Mouse (Mus musculus): ENCODE measurements at regions not wholly inside any gene's neighbourhood (a gene's known extent, or its start where the extent isn't known, plus 50 kb on each side); places are given as distances from the start of the nearest gene placed in this dataset.
"Not testable (repeated sequence)": the region's sequence is repeated elsewhere in the genome, so short reads cannot be mapped to it uniquely, and the experiment has no call there.

DNA sequence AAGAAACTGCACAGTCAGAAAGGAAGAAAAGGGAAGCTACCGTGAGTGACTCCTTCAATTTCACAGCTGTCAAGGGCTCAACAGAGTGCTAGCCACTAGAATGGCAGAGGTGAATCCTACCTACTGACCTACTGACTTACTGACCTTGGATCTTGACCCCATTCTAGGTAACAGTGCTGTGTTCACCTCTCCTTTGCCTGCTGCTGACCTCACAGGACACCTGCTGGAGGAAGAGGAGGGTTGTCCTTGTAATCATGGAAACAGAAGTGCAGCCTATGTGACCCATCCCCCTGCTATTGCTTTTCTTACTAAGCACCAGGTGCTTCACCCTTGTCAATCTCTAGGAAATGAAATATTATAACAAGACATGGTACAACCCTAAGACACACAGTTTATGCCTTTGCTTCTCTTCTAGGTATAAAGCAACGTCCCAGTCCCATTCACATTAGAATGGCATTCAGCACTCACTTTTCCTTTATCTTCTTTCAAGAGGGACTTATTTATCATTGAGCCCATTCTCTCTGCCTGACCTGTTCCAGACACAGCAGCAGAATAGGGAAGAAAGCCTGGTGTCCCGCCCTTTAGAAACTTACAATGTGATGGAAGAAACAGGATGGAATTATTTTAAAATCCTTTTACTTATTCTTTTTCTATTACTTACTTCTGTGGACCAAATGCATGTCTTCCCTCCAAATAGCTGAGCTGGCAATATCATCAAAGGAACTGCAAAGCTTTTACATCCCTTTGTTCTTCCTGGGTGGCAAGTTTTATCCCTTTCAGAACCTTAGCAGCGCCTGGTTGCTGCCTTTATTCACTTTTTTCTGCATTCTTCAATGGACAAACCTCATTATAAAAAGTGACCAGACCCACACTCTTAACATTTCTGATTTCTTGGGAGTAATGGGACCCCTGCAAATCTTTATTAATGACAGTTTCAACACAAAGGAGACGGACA, 176.5 kb downstream of the Alg10b start:
- H3K4me3 ChIP-seq = no peak overlapping the region
- no peaks in the 10 kb centered on the region for H3K27me3 ChIP-seq
- H3K9me3 ChIP-seq = no peaks in the 10 kb centered on the region
- no peak overlapping the region for H3K4me2 ChIP-seq
- no peak for ATAC-seq (ENCODE audit: borderline replicate concordance, extremely low read depth, low FRiP score, low TSS enrichment)
- no peak overlapping the region for H3K9ac ChIP-seq
- H3K4me1 ChIP-seq = no peaks in the 10 kb centered on the region
- 44% methylated on average over 5 of the region's 5 CpGs for WGBS
- H3K36me3 ChIP-seq = no peaks in the 10 kb centered on the region
- H3K27ac ChIP-seq = no peak overlapping the region

- H3K27me3 ChIP-seq = no peaks in the 10 kb centered on the region
- no peak overlapping the region for H3K4me2 ChIP-seq
- no peak overlapping the region for H3K9ac ChIP-seq
- ATAC-seq (ENCODE audit: borderline replicate concordance, extremely low read depth, low FRiP score, low TSS enrichment) = no peak
- no peaks in the 10 kb centered on the region for H3K36me3 ChIP-seq
- H3K27ac ChIP-seq = no peak overlapping the region
- WGBS = 94% methylated on average over 2 of the region's 2 CpGs
- H3K9me3 ChIP-seq = no peaks in the 10 kb centered on the region
- no peak overlapping the region for H3K4me3 ChIP-seq
- no peaks in the 10 kb centered on the region for H3K4me1 ChIP-seq
Measured at GRCm38 (mm10) chr15:90420776-90421175, 196.7 kb downstream of the Alg10b start.

DNA sequence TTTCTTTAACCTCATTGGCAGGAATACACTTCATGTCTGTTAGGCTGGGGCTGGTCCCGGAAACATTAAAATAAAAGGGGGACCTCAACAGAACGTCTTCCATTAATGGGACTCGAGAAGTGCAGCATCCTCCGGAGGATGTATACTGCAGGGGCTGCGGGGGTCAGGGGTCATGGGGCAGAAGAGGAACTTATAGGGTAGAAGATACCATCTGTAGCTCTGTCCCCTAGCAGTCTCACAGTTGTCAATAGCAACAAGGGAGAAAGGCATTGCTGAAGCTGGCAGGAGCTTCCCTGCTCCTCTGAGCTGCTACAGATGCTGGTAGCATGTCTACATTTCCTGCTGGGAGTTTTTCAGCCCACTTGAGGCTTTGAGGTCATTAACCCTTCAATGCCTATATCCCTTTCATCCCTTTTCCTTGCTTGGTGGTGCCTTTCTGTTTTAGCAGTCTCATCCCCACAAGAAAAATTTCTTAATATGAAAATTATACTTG, 198.1 kb downstream of the Alg10b start:
- 34% methylated on average over 5 of the region's 5 CpGs for whole genome bisulfite sequencing

GRCm38 (mm10) chr15:90431048-90431447, 206.9 kb downstream of the Alg10b start:
- H3K9ac ChIP-seq; H3K27me3 ChIP-seq; H3K36me3 ChIP-seq; H3K4me1 ChIP-seq; H3K4me2 ChIP-seq; H3K27ac ChIP-seq; H3K9me3 ChIP-seq; H3K4me3 ChIP-seq; ATAC-seq (ENCODE audit: borderline replicate concordance, extremely low read depth, low FRiP score, low TSS enrichment): not testable (repeated sequence)
- WGBS = 75% methylated on average over 3 of the region's 3 CpGs

More for the DNA sequence above, 198.1 kb downstream of the Alg10b start:
- Histone ChIP-seq H3K9ac (no peak overlapping the region), H3K4me1 (no peaks in the 10 kb centered on the region), H3K4me3 (no peak overlapping the region), H3K36me3 (no peaks in the 10 kb centered on the region), H3K27ac (no peak overlapping the region), H3K9me3 (no peaks in the 10 kb centered on the region), H3K4me2 (no peak overlapping the region), H3K27me3 (no peaks in the 10 kb centered on the region)
- ATAC-seq (ENCODE audit: borderline replicate concordance, extremely low read depth, low FRiP score, low TSS enrichment) = no peak

- WGBS = 56% methylated on average over 2 of the region's 2 CpGs
- ATAC-seq (ENCODE audit: borderline replicate concordance, extremely low read depth, low FRiP score, low TSS enrichment) = no peak
- no peaks in the 10 kb centered on the region for H3K9me3 ChIP-seq
Measured at GRCm38 (mm10) chr15:90432154-90432553, 208.0 kb downstream of the Alg10b start.

DNA sequence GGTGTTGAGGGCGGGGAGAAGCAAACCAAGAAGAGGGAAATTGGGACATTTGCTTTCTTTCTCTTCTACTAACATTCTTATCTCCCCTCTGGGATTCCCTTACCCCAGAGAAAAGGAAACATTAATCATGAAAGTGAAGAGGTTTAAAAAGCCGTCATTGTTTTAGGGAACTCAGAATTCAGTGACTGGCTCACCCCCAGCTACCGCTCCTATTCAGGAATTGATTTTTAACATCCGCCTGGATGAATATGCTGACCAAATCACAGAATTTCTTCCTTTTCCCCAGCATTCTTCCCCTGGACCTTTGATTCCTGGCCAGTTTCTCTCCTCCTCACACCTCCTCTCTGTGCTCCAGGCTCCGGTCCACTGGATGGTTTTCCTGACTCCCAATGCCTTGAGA, 211.2 kb downstream of the Alg10b start:
- no peaks in the 10 kb centered on the region for H3K36me3 ChIP-seq
- no peak overlapping the region for H3K4me3 ChIP-seq
- 8% methylated on average over 5 of the region's 5 CpGs for WGBS
- H3K27me3 ChIP-seq = no peaks in the 10 kb centered on the region
- no peaks in the 10 kb centered on the region for H3K9me3 ChIP-seq
- H3K27ac ChIP-seq = peak overlapping the region; percentile 19; the same call in 1 of the 2 replicates
- H3K4me1 ChIP-seq = no peaks in the 10 kb centered on the region; the same call in 1 of the 2 replicates
- H3K9ac ChIP-seq = no peak overlapping the region
- H3K4me2 ChIP-seq = no peak overlapping the region
- no peak for ATAC-seq (ENCODE audit: borderline replicate concordance, extremely low read depth, low FRiP score, low TSS enrichment)

More at GRCm38 (mm10) chr15:90432154-90432553, 208.0 kb downstream of the Alg10b start:
- H3K9ac ChIP-seq = no peak overlapping the region
- H3K27ac ChIP-seq = no peak overlapping the region
- no peaks in the 10 kb centered on the region; the same call in 1 of the 2 replicates for H3K4me1 ChIP-seq
- H3K36me3 ChIP-seq = no peaks in the 10 kb centered on the region
- H3K27me3 ChIP-seq = no peaks in the 10 kb centered on the region
- H3K4me3 ChIP-seq = no peak overlapping the region
- H3K4me2 ChIP-seq = no peak overlapping the region
